Mouse (Mus musculus) limb, embryonic 11.5 days (tissue): ENCODE results near the gene Dip2c. TPM values are rescaled to one million over a fixed set of nuclear protein-coding genes. Genes with fewer than 3 reads are reported as not detected.

ENCODE experiments used
- ATAC-seq: fragments of 200-750 bp; cut with Nextera tagmentation; 2 replicates; pipeline ENCODE4 v1.8.0; 2017; ENCODE audit warnings: low read depth; ENCODE audit not compliant: insufficient number of reproducible peaks, low FRiP score, low TSS enrichment
- DNase-seq: peaks from one replicate; pipeline ENCODE4 v3.0.0-alpha.2; 2015; ENCODE audit warnings: low spot score
- H3K27ac ChIP-seq: fragments of 300-500 bp; sonication (generic); replicated peaks from 2 replicates; pipeline ENCODE4 v1.5.1; 2014; ENCODE audit warnings: low read depth, mild to moderate bottlenecking, low read length
- H3K27me3 ChIP-seq: fragments of 300-500 bp; sonication (generic); 2 replicates; pipeline ENCODE4 v1.6.1; 2014; ENCODE audit warnings: mild to moderate bottlenecking, low read length, mixed read lengths; ENCODE audit not compliant: control insufficient read depth, insufficient read depth
- H3K36me3 ChIP-seq: fragments of 300-500 bp; sonication (generic); 2 replicates; pipeline ENCODE4 v1.6.1; 2014; ENCODE audit warnings: mild to moderate bottlenecking, low read length, moderate library complexity, mixed read lengths; ENCODE audit not compliant: control insufficient read depth, insufficient read depth
- H3K4me1 ChIP-seq: fragments of 300-500 bp; sonication (generic); 2 replicates; pipeline ENCODE4 v1.6.1; 2014; ENCODE audit warnings: low read length, mixed read lengths; ENCODE audit not compliant: control insufficient read depth, insufficient read depth
- H3K4me2 ChIP-seq: fragments of 300-500 bp; sonication (generic); 2 replicates; pipeline ENCODE4 v1.6.1; 2014; ENCODE audit warnings: low read depth, mild to moderate bottlenecking, moderate library complexity; ENCODE audit not compliant: severe bottlenecking
- H3K4me3 ChIP-seq: fragments of 300-500 bp; sonication (generic); 2 replicates; pipeline ENCODE4 v1.5.1; 2014; ENCODE audit warnings: low read depth, low read length
- H3K9ac ChIP-seq: fragments of 300-500 bp; sonication (generic); 2 replicates; pipeline ENCODE4 v1.6.1; 2014; ENCODE audit warnings: mild to moderate bottlenecking, low read length
- H3K9me3 ChIP-seq: fragments of 300-500 bp; sonication (generic); 2 replicates; pipeline ENCODE4 v1.6.1; 2016; ENCODE audit warnings: low read length; ENCODE audit not compliant: control insufficient read depth
- WGBS: fragments of 180-500 bp; shearing (Covaris S2); extraction: QIAGEN DNeasy Blood & Tissue Kit; methylation state at CpG from one replicate; pipeline ENCODE4 v1.1.7; 2014; 5-methylcytosine and 5-hydroxymethylcytosine counted together
- polyA plus RNA-seq: library from polyadenylated mRNA; unstranded; fragments of >200 nt; fragmentation: Nextera tagmentation; extraction: Ambion mirVana; gene quantifications from 2 replicates; pipeline ENCODE4 v1.2.1, GENCODE M21; 2014

Gene Dip2c
- polyA plus RNA-seq, 1 experiment from 2014 or later, result 5.5 TPM

- no peak overlapping the region for H3K4me3 ChIP-seq
- WGBS, result 85% methylated on average over 1 of the region's 1 CpGs
- no peaks in the 10 kb centered on the region for H3K4me1 ChIP-seq
- no peak for DNase-seq
- 0 out of 2 replicates have a peak, but pooled peaks cover 2% of the 10 kb centered on the region for H3K36me3 ChIP-seq
- H3K4me2 ChIP-seq, result no peak overlapping the region
- H3K9ac ChIP-seq, result no peak overlapping the region
- no peaks in the 10 kb centered on the region for H3K27me3 ChIP-seq
- ATAC-seq, result no peak
- no peaks in the 10 kb centered on the region for H3K9me3 ChIP-seq
- no peak overlapping the region for H3K27ac ChIP-seq
Observed at GRCm38 (mm10) chr13:9715224-9715623, 438.9 kb downstream of the Dip2c start.

Other genes starting within 250 kb of the Dip2c start
- 34.7 and 38.9 TPM in 2 replicates for gene Larp4b, start 182.6 kb upstream of the Dip2c start, polyA plus RNA-seq